Mouse (Mus musculus) midbrain, embryonic 10.5 days (tissue): ENCODE measurements around the gene Glul. TPM values are rescaled to one million over a fixed set of nuclear protein-coding genes. Genes with fewer than 3 reads are reported as not detected.

Source experiments
- DNase-seq: peaks from one replicate; pipeline ENCODE4 v3.0.0-alpha.2; 2017; ENCODE audit warnings: low spot score
- H3K27ac ChIP-seq: fragments of 300-500 bp; sonication (generic); replicated peaks from 2 replicates; pipeline ENCODE4 v1.5.1; 2016; ENCODE audit warnings: mild to moderate bottlenecking
- H3K27me3 ChIP-seq: fragments of 300-500 bp; sonication (generic); 2 replicates; pipeline ENCODE4 v1.6.1; 2016; ENCODE audit warnings: low read depth, mild to moderate bottlenecking; ENCODE audit not compliant: poor library complexity, severe bottlenecking
- H3K36me3 ChIP-seq: fragments of 300-500 bp; sonication (generic); 2 replicates; pipeline ENCODE4 v1.6.1; 2016; ENCODE audit warnings: mild to moderate bottlenecking, moderate library complexity
- H3K4me1 ChIP-seq: fragments of 300-500 bp; sonication (generic); 2 replicates; pipeline ENCODE4 v1.6.1; 2016
- H3K4me3 ChIP-seq: fragments of 300-500 bp; sonication (generic); 2 replicates; pipeline ENCODE4 v1.5.1; 2016; ENCODE audit warnings: mild to moderate bottlenecking, moderate library complexity
- H3K9me3 ChIP-seq: fragments of 300-500 bp; sonication (generic); replicated peaks from 2 replicates; pipeline ENCODE4 v1.6.1; 2016; ENCODE audit warnings: mild to moderate bottlenecking
- WGBS: fragments of 180-500 bp; shearing (Covaris S2); methylation state at CpG from one replicate; pipeline ENCODE4 v1.1.7; 2016; 5-methylcytosine and 5-hydroxymethylcytosine counted together
- microRNA-seq: library from miRNA; unstranded; fragments of <30 nt; microRNA quantifications from one replicate; pipeline ENCODE4, GENCODE M21; 2017
- polyA plus RNA-seq: library from polyadenylated mRNA; unstranded; fragments of >200 nt; fragmentation: Nextera tagmentation; extraction: Ambion mirVana; gene quantifications from 2 replicates; pipeline ENCODE4 v1.2.1, GENCODE M21; 2016

Gene Glul
- polyA plus RNA-seq, 1 experiment from 2014 or later = 133 TPM

- DNase-seq = no peak
- peaks cover 9% of the 10 kb centered on the region for H3K4me1 ChIP-seq
- no peaks in the 10 kb centered on the region for H3K9me3 ChIP-seq
- no peak overlapping the region for H3K27ac ChIP-seq
- no peaks in the 10 kb centered on the region for H3K27me3 ChIP-seq
- H3K36me3 ChIP-seq = no peaks in the 10 kb centered on the region
- WGBS = 94% methylated on average over 6 of the region's 6 CpGs
- no peak overlapping the region for H3K4me3 ChIP-seq
Measured at GRCm38 (mm10) chr1:153947837-153948236, 48.1 kb downstream of the Glul start.

- H3K9me3 ChIP-seq = no peaks in the 10 kb centered on the region
Measured at GRCm38 (mm10) chr1:153953232-153953631, 53.5 kb downstream of the Glul start.

GRCm38 (mm10) chr1:153953797-153954196, 54.1 kb downstream of the Glul start:
- WGBS = 84% methylated on average over 6 of the region's 6 CpGs
- no peaks in the 10 kb centered on the region for H3K27me3 ChIP-seq
- no peak for DNase-seq
- H3K4me3 ChIP-seq = no peak overlapping the region
- no peaks in the 10 kb centered on the region for H3K9me3 ChIP-seq
- no peak overlapping the region for H3K27ac ChIP-seq
- H3K4me1 ChIP-seq = no peaks in the 10 kb centered on the region
- no peaks in the 10 kb centered on the region for H3K36me3 ChIP-seq

More at GRCm38 (mm10) chr1:153953232-153953631, 53.5 kb downstream of the Glul start:
- Histone ChIP-seq H3K4me1 (no peaks in the 10 kb centered on the region), H3K27ac (no peak overlapping the region), H3K36me3 (no peaks in the 10 kb centered on the region), H3K27me3 (no peaks in the 10 kb centered on the region), H3K4me3 (no peak overlapping the region)
- DNase-seq = no peak
- WGBS = 92% methylated on average over 9 of the region's 9 CpGs

- H3K27ac ChIP-seq = no peak overlapping the region
- no peaks in the 10 kb centered on the region for H3K9me3 ChIP-seq
- 61% methylated on average over 1 of the region's 1 CpGs for WGBS
- no peak overlapping the region for H3K4me3 ChIP-seq
- no peaks in the 10 kb centered on the region for H3K36me3 ChIP-seq
- 0 out of 2 replicates have a peak, but pooled peaks cover 5% of the 10 kb centered on the region for H3K4me1 ChIP-seq
- H3K27me3 ChIP-seq = no peaks in the 10 kb centered on the region
- DNase-seq = no peak
Measured at GRCm38 (mm10) chr1:153957850-153958249, 58.1 kb downstream of the Glul start.

Small RNA genes lying within 50 kb of the gene (microRNA-seq; reads per million reads assigned to microRNA genes)
- gene Mir8114 = 29.9 reads per million, percentile 36 among the genes with 10 or more reads in this experiment

Other genes starting within 250 kb of the Glul start
- 8.3 and 15.1 TPM in 2 replicates for gene Rgs8, start 246.9 kb upstream of the Glul start, polyA plus RNA-seq
- gene Rgs16, start 159.6 kb upstream of the Glul start, polyA plus RNA-seq = 31.8 and 39.0 TPM in 2 replicates
- gene Rnasel, start 150.5 kb upstream of the Glul start, polyA plus RNA-seq = 10.1 and 20.3 TPM in 2 replicates
- gene Rgsl1, start 55.8 kb upstream of the Glul start, polyA plus RNA-seq = not detected in 2 replicates
- gene Teddm1b, start 25.6 kb upstream of the Glul start, polyA plus RNA-seq = 0.49 and 0.83 TPM in 2 replicates
- gene Teddm1a, start 8.2 kb upstream of the Glul start, polyA plus RNA-seq = not detected in 2 replicates
- gene Teddm2, start 284 bp downstream of the Glul start, polyA plus RNA-seq = 0.39 and 0.42 TPM in 2 replicates